Mouse (Mus musculus) gastrocnemius, adult 8-10 months (tissue): ENCODE measurements around the gene Gsn. TPM values are rescaled to one million over a fixed set of nuclear protein-coding genes. Genes with fewer than 3 reads are reported as not detected.
A peak's percentile ranks its signal among the peaks of the same experiment; 100 is the strongest.

Experiments used
- DNase-seq, 2 experiments: peaks; one replicate each; pipeline ENCODE4 v3.0.0; 2022; ENCODE audit warnings: low spot score in 2 of 2
- total RNA-seq, 4 experiments: library from RNA; stranded (reverse); gene quantifications; 2 replicates each; pipeline ENCODE4 v1.2.4; 2022

Gene Gsn
- total RNA-seq, 4 experiments from 2014 or later: 276 to 604 (median 428) TPM

DNA sequence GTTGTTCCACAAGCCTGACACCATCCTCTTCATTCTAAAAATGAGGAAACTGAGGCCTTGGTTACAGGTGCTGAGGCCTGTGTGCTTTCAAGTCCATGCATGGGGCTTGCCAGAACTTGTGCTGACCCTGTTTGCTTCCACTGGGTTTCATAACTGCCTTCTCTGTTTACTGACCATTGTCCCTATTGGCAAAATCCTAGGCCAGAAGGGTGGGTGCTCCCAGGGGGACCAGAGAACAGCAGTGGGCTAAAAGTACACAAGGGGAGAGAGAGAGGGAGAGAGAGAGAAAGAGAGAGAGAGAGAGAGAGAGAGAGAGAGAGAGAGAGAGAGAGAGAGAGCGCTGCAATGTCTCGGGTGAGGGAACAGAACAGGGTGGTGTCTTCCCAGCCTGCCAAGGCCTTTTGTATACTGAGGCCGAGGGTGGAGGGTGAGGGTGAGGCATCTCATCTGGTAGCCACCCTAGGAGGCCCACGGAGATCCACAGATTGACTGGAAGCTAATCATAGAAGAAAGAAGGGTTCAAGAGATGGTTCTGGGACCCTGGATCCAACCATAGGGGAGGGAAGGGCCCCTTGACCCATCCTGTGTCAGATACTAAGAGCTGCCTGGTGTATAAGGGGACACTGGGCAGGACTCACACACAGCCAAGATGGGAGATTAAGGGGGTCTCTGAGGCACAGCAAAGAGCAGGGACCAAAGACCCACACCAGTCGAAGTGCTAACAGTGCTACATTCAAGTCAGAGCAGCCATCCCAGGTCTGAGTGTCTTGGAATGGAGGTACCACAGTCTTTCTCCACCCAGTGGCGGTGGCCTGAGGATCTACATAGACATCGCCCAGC lies 22.4 kb downstream of the Gsn start:
- DNase-seq: peak; percentile 67 to 74

DNA sequence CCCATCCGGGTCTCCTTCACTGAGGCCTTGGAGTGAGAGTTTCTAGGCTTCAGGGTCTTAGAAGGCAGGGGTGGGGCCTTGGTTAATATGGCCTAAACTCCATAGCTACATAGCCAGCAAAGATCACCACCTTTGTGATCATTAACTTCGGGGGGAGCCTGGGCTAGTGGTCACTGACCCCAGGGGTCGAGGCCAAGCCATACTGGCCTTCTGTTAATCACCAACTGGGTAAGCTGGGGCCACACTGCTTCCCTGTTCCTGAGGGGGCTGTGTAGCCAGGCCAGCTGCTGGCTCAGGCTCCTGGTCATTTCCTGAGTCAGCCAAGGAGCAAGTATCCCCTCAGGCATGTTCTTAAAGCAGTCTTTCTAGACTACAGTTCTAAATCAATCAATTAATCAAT lies 23.8 kb downstream of the Gsn start:
- no peak for DNase-seq

DNA sequence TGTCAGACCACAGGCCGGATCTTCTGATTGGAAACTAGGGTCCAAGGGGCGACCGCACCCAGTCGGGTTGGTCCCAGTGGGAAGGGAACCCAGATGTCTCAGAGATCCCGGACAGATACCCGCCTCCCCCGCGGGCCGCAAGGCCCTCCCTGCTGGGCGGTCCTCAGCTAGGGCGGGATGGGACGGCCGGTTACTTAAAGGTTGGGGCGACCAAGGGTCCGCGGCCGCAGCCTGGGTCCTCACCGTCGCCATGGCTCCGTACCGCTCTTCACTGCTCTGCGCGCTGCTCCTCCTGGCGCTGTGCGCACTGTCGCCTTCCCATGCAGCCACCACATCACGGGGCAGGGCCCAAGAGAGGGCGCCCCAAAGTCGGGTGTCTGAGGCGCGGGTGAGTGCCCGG lies 26.0 kb downstream of the Gsn start:
- DNase-seq: peak; percentile 83 to 84

DNA sequence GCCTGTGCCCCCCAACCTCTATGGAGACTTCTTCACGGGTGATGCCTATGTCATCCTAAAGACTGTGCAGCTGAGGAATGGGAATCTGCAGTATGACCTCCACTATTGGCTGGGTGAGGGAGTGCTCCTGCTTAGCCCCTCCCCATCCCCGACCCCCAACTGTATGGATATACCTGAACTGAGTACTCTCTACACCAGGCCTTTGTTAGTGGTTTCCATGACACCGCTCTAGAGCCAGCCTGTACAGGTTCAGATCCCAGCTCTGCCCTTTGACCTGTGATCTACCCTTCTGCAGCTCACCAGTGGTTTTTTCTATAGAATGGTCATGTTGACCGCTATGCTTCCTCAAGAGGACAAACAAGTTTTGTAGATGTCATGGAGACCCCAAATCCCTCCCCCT lies 27.8 kb downstream of the Gsn start:
- DNase-seq: no peak

DNA sequence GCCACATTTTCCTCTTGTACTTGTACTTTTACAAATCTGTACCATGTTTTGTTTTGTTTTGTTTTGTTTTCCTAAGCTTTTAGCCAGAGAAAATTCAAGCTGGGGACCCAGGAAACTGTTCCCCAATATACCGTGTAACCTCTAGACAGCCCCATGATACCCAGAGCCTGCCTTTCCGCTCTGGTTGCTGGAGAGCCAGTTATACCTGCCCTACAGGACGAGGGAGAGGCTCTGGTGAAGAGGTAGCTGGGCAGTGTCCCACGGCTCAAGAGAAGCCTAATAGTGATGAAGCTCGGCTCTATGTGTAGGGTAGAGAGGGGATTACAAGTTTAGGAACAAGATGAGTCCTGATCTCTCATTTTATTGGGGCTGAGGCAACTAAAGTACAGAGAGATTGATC lies 29.0 kb downstream of the Gsn start:
- DNase-seq: no peak

DNA sequence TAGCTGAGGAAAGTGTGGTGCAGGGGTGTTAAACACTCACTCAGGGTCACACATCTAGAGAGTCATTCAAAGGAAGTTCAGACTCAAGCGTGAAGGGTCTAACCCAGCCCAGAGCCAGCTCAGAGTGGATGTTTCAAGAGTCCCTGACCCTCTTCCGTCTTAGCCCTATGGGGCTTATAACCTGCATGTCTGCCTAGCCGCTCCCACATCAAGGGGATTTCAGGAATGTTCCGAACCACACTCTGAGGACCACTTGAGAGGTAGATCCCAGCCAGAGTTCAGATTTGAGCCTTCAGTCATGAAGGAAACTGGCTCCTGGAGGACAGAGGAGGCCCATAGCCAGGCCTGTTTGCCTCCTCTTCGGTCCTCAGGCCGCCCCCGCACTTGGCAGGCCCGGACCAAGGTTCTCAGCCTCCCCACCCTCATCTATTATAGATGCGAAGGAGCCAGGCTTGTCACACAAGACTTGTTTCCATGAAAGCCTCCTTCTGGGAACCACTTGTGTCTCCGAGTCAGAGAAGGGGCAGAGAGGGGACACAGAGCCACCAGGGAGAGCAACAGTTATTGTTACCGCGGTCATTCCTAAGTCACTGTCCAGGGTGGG lies 30.9 kb downstream of the Gsn start:
- DNase-seq: no peak

DNA sequence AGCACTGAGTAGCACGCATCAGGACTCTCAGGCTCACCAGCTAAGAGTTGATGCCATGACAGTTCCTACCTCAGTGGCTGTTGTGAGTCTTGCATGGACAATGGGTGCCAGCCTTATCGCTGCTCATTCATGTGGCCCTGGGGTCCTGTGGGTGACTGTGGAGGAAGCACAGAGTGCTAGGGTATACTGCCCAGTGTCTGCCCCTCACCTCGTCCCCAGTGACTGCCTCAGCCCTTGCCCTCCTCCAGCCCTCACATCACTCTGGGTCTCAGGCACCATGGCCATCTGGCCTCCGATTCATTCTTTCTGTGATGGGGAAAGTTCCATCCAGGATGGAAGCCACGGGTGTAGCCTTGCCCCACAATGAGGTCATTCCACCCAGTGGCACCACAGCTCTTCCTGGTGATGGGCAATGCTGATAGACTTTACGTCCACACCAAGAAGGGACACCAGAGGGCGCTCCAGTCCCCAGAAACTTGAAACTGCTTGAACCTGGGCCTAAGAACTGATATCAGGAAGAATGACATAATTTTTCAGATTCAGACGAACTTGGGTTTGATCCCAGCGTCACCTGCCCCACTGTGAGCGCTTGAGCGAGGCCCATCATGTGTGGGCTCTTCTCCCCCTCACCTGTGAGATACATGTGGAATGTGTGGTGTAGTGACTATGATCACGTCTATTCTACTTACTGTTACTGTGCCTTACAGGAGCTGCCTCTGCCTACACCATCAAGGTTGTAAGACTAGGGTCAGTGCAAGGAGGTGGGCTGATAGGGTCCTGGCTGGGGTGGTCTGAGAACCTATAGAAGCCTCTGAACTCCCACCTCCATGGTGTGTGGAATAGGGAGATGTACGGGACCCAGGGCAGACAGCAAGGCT lies 32.8 kb downstream of the Gsn start:
- DNase-seq: peak; percentile 68 to 69

DNA sequence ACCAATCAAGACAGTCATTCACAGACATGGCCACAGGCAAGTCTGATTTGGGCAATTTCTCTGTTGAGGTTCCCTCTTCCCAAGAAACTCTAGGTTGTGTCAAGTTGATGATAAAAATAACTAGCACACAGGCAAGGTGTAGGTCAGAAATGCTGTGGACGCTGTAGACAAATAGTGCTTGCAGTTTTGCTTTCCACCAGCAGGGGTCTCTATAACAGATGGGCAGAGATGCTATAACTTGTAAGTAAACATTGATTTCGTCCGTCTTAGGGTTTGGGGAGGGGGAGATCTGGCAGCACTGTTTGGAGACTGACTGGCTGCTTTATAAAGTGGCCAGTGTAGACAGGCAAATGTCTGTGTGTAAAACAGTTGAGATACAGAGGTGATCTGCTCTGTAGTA lies 35.7 kb downstream of the Gsn start:
- DNase-seq: no peak

DNA sequence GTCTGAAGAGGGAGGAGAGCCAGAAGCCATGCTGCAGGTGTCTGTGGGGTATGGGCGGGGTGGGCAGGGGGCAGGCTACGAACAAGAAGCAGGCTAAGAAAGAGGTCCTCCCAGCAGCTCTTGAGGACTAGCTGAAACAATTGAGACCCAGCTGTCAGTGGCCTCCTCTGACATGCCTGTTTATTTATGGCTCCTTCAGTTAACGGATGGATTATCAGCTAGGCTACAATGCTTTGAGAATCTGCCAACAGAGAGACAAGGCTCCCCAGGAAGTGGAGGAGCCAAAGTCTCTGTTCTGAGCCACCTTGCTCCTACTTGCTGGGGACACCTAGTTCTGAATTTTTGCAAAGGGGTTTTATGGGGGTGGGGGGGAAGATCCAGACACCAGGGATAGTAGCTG lies 36.5 kb downstream of the Gsn start:
- DNase-seq: no peak

DNA sequence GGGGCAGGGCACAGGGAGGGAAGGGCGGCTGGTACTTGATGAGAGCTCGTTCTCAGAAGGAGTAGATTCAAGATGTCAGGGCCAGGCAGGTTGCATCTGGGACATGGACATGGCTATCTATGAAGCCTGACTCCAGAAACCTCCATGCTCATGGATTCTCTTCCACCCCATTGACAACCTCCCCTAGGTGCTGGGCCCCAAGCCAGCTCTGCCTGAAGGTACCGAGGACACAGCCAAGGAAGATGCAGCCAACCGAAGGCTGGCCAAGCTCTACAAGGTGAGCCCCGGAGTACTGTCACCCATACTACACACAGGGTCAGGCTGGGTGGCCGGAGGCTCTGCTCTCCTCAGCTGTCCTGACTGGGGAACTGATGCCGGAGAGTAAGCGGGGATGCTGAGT lies 37.1 kb downstream of the Gsn start:
- DNase-seq: no peak

DNA sequence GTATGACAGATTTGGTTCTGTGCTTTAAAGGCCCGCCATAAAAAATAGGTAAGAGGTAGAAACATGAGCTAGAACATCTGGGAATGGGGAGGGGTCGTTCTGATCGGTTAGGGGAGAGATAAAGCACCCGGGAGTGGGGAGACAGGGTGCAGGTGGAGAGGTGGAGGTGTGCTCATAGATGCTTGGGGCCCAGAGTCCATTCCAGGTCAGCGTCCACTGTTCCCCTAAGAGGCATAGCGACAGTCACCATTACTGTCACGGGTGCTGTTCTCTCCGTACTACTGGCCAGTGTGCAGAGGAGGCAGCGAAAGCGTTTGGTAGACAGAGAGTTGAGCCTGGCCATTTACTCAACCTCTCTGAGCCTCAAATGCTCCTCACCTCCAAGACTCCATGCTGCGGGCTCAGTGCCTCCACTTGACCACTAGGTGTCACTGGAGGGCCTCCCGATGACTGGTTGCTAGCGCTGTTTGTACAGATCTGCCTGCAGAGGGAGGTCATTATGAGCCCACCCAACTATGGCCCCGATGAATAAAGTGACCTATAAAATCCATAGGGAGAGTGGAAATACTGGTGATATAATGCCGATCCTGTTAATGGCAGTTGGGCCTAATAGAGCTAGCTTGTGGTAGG lies 41.6 kb downstream of the Gsn start:
- peak; percentile 42 to 62 for DNase-seq

DNA sequence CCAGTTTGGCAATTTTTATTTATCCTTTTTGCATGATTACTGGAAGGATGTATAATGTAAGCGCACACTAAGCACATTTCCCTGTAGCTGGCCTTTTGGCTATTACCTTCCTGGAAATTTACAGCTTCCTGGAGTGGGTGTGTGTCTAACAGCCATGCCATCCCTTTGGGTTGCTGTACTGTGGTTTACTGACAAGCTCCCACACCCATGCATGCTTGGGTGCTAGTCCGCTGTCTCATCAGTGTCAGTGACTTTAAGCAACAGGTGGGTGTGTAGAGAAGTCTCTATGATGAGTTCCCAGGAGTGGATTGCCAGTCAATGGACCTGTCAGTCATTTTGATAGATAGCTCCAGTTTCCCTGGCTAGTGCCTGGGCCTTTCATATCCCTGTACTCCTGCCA lies 43.3 kb downstream of the Gsn start:
- DNase-seq: no peak

DNA sequence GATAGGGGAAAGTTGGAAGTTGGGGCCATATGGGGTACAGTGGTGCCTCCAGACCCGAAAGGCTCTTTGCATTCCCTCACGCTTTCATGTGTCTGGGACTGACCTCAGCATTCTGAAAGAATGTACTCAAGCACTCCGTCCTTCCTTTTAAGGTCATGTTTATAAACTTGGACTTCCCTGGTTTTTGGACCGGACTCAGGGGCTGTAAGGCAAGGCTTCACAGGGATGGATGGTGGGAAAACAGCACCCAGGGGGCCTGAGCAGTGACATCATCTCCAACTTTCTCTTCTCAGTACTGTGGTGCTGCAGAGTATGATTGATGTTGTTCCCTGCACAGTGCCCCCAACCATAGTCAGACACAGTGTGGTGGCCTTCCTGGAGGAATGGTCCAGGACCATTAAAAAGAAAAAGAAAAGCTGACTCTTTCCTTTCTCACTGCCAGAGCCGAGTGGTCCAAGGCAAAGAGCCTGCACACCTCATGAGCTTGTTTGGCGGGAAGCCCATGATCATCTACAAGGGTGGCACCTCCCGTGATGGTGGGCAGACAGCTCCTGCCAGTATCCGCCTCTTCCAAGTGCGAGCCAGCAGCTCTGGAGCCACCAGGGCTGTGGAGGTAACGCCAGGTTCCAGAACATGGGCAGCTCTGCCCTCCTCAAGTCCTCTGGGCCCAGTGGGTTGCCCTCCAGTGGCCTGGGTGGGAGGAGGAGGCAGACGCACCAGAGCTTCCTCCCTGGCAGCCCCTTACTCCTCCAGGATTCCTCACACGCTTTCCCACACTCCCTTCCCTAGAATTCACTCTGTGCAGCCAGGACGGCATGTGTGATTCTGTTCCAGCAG lies 46.1 kb downstream of the Gsn start:
- DNase-seq: no peak

DNA sequence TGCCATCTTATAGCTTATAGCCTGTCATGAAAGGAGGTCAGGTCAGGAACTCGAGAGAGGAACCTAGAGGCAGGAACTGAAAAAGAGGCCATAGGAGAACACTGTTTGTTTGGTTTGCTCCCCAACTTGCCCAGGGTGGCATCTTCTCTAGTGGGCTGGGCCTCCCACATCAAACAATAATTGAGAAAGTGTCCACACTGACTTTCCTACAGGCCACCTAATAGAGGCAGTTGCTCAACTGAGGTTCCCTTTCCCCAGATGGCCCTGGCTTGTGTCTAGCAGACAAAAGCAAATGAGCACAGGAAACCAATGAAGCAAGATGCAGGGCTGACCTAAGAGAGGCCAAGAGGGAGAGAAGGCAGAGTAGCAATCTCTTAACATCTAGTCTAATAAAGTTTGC lies 52.0 kb downstream of the Gsn start:
- DNase-seq: no peak

DNA sequence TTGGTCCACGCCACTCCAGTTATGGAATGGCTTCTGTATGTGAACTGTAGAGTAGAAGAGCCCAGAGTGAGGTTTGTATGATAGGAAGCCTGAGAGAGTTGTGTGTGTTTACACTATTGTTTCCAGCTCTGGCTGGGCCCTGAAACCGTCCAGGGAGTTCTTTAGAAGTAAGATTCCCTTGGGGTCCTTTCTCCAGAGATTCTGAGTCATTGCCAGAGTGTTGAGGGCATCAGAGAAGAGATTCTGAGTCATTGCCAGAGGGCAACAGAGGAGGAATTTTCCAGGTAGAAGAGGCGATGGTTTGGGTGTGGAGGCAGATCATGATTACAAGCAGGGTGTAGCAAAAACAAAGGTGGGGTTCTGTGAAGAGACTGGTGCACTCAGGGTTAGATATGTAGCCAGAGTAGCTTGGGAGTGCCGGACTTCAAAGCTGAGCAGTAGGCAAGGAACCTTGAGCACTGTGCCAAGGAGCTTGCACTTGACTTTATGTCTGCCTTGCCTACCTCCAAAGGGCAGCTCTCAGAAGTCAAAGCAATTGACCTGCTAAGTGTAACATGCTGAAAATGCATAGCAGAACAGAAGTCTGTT lies 53.8 kb downstream of the Gsn start:
- DNase-seq: no peak

DNA sequence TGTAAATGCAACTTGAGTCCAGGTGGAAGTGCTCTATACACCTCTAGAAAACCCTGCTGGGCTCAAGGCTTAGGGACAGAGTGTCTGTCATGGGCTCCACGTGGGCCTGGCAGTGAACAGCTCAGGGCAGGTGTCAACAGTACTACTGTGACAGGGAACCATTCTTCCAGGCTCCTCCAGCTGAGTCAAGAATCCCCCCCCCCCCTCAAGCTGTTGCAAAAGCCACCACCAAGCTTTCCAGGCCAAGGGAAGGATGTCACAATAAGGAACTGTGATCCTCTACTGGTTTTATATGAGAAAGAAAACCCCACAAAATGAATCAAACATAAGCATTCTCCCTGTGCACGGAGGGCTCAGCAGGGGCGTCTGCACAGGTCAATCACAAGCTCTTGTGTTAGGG lies 58.1 kb downstream of the Gsn start:
- no peak for DNase-seq

DNA sequence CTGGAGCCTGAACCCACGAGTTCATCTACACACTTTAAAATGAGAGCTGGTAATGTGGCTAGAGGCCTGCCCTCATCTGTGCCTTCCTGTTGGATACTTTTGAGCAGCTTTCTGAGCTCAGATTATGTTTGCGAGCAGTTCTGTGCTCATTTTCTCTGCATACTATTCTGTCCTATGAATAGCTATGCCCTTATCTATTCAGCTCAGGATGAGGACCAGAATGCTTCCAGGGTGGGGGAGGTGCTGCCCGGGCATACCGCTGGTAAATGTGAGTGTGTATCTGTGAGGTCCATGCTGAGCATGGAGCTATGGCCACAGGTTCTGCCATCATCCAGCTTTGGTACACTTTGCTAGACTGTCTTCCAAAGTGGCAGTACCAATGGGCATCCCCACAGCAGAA lies 61.4 kb downstream of the Gsn start:
- no peak for DNase-seq

DNA sequence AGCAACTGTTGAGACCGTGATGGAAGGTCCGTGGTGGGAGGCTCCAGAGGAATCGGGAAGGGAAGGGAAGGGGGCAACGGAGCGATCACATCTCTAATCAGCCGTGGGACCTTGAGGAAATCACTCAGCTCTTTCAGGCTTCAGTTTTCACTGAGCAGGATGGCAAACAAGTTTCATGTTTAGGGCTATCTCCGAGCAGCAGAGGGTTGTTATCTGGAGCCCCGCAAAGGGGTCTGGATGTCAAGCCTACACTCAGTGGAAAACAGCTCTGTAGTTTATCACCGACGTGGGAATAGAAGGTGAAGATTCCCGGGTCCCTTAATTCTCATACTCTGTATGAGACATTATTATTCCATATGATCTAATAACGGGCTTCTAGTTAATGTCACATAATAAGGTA lies 62.2 kb downstream of the Gsn start:
- DNase-seq: no peak

DNA sequence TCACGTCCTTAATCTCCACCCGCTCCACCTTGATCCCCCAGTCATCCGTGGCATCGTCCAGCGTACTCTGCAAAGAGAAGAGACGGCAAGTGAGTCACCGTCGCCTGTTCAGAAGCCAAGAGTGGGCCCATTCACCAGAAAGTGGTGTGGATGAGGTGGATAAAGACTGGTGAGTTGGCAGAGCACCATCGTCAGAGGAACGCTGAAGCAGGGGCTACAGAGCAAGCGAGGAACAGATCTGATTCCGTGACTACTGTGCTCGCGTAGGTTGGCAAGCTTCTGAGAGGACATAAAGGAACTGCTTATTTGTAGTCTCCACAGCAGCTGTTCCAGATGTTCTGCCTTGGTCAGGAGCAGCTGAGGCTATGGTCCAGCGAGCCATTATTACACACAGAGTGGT lies 64.2 kb downstream of the Gsn start:
- DNase-seq: no peak

DNA sequence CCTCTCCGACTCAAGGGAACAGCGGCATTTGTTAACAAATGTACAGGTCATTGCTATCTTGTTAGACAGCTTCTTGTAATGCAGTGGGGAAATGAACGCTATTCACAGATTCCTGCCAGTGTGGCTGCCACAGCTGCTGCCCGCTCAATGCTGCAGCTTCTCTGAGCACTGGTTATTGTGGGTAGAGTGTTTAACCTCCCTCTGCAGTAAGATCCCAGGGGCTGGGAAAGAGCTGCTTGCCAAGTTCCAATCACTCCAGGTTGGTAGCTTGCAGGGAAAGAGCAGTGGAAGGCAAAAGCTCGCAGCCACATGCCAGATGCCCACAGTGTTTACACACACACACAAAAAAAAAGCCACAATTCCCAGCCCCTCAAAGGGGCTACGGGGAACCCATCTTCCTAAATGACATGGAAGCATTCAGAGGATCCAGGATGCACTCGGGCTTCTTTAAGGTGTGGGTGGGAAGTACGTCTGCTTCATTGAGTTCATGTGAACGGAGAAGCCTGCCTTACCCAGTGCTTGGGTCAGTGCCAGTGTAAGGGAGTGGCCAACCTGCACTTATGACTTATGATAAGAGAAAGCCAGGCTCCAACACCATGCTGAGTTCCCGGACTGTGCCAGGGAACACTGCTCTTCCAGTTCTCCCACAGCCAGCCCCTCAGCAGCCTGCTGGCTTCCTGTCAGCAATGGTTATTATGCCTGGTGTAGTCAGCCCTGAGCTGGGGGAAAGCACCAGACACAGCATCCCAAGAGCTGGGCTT lies 66.4 kb downstream of the Gsn start:
- no peak for DNase-seq
